Mouse (Mus musculus): ENCODE results near the gene Dnah6.

- TF ChIP-seq CTCF (IDR thresholded peaks at IDR 0.05; ENCODE audit: borderline replicate concordance, insufficient read depth, low read depth, low read length) (no peak), POLR2A (IDR thresholded peaks at IDR 0.05; ENCODE audit: borderline replicate concordance, insufficient read depth, low read length) (no peak)
These were observed 201.4 kb downstream of the Dnah6 start for GRCm38 (mm10) chr6:73020061-73020460.

Measured in cerebellum, adult 2 months (tissue).